Mouse (Mus musculus): ENCODE data around the gene 2210016F16Rik. TPM values are rescaled to one million over a fixed set of nuclear protein-coding genes. Genes with fewer than 3 reads are reported as not detected.
A peak's percentile ranks its signal among the peaks of the same experiment; 100 is the strongest.
"Not testable (repeated sequence)": the region's sequence is repeated elsewhere in the genome, so short reads cannot be mapped to it uniquely, and the experiment has no call there.

2210016F16Rik gene
- polyA plus RNA-seq, 1 experiment from 2014 or later, result 30.6 TPM

- Histone ChIP-seq H3K27me3 (replicated peaks; ENCODE audit: insufficient read depth, low read length) (no peaks in the 10 kb centered on the region), H3K4me1 (ENCODE audit: insufficient read depth, low read depth, low read length) (no peaks in the 10 kb centered on the region), H3K4me2 (replicated peaks; ENCODE audit: low read depth, low read length) (peak overlapping the region; percentile 70), H3K27ac (ENCODE audit: low read length) (peak overlapping the region; percentile 99), H3K9me3 (ENCODE audit: low read length) (no peaks in the 10 kb centered on the region), H3K9ac (replicated peaks; ENCODE audit: low read depth) (peak overlapping the region; percentile 99), H3K4me3 (ENCODE audit: low read depth, low read length) (peak overlapping the region; percentile 100), H3K36me3 (ENCODE audit: insufficient read depth, low read length) (peaks cover 11% of the 10 kb centered on the region)
- ATAC-seq (peak; percentile 39), DNase-seq (ENCODE audit: low spot score) (peak; percentile 85)
- WGBS, result under 1% methylated on average over 69 of the region's 100 CpGs
- TF ChIP-seq CTCF (IDR thresholded peaks at IDR 0.05), result peak; percentile 46
- no peak for TF ChIP-seq EP300 (IDR thresholded peaks at IDR 0.05)
Observed at GRCm38 (mm10) chr13:58401135-58402002, 16.3 kb upstream of the 2210016F16Rik start.

DNA sequence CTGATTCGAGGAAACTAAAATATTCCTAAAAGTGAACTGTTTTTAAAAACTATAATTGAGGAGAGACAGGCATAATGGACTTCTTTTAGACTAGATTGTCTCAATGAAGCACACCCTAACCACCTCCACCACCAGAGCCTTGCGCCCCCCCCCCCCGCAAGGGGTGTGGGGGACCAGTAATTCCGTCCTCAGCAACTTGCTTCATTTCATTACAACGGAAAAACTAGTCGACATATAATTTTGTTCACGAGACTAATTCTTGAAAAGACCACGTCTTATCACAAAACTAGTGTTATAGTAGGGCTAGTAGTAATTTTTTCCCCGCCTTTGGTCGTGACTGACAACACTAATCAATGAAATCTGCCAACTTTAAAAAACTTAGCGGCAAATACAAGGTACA is 15.6 kb upstream of the 2210016F16Rik start:
- Histone ChIP-seq H3K27ac (ENCODE audit: low read length) (0 out of 2 replicates have a peak overlapping the region, but pooled peaks have one; percentile 99), H3K4me3 (ENCODE audit: low read depth, low read length) (peak overlapping the region; percentile 100), H3K27me3 (replicated peaks; ENCODE audit: insufficient read depth, low read length) (no peaks in the 10 kb centered on the region), H3K4me1 (ENCODE audit: insufficient read depth, low read depth, low read length) (no peaks in the 10 kb centered on the region), H3K9ac (replicated peaks; ENCODE audit: low read depth) (peak overlapping the region; percentile 99), H3K36me3 (ENCODE audit: insufficient read depth, low read length) (peaks cover 17% of the 10 kb centered on the region), H3K9me3 (ENCODE audit: low read length) (no peaks in the 10 kb centered on the region), H3K4me2 (replicated peaks; ENCODE audit: low read depth, low read length) (peak overlapping the region; percentile 70)
- WGBS, result 0% methylated on average over 11 of the region's 11 CpGs
- DNase-seq (ENCODE audit: low spot score), result no peak
- no peak for TF ChIP-seq CTCF (IDR thresholded peaks at IDR 0.05)
- no peak for TF ChIP-seq EP300 (IDR thresholded peaks at IDR 0.05)
- no peak for ATAC-seq

- Histone ChIP-seq H3K4me2 (replicated peaks; ENCODE audit: low read depth, low read length) (no peak overlapping the region), H3K4me3 (ENCODE audit: low read depth, low read length) (no peak overlapping the region), H3K4me1 (ENCODE audit: insufficient read depth, low read depth, low read length) (no peaks in the 10 kb centered on the region), H3K27me3 (replicated peaks; ENCODE audit: insufficient read depth, low read length) (no peaks in the 10 kb centered on the region), H3K9ac (replicated peaks; ENCODE audit: low read depth) (no peak overlapping the region), H3K27ac (ENCODE audit: low read length) (no peak overlapping the region), H3K36me3 (ENCODE audit: insufficient read depth, low read length) (peaks cover 35% of the 10 kb centered on the region), H3K9me3 (ENCODE audit: low read length) (no peaks in the 10 kb centered on the region)
- no peak for ATAC-seq
- TF ChIP-seq CTCF (IDR thresholded peaks at IDR 0.05), result no peak
- DNase-seq (ENCODE audit: low spot score), result no peak
- 79% methylated on average over 13 of the region's 13 CpGs for WGBS
Observed at GRCm38 (mm10) chr13:58397651-58398050, 12.6 kb upstream of the 2210016F16Rik start.

GRCm38 (mm10) chr13:58394392-58394791 is 9.4 kb upstream of the 2210016F16Rik start:
- H3K36me3 ChIP-seq (ENCODE audit: insufficient read depth, low read length), result peaks cover 46% of the 10 kb centered on the region
- H3K27ac ChIP-seq (ENCODE audit: low read length); H3K9ac ChIP-seq (replicated peaks; ENCODE audit: low read depth); ATAC-seq; DNase-seq (ENCODE audit: low spot score); H3K4me3 ChIP-seq (ENCODE audit: low read depth, low read length); H3K27me3 ChIP-seq (replicated peaks; ENCODE audit: insufficient read depth, low read length); H3K4me2 ChIP-seq (replicated peaks; ENCODE audit: low read depth, low read length); H3K4me1 ChIP-seq (ENCODE audit: insufficient read depth, low read depth, low read length); H3K9me3 ChIP-seq (ENCODE audit: low read length): not testable (repeated sequence)
- WGBS, result 82% methylated on average over 11 of the region's 11 CpGs

- H3K4me3 ChIP-seq (ENCODE audit: low read depth, low read length), result no peak overlapping the region
- no peaks in the 10 kb centered on the region for H3K9me3 ChIP-seq (ENCODE audit: low read length)
- 74% methylated on average over 2 of the region's 2 CpGs for WGBS
- DNase-seq (ENCODE audit: low spot score) (no peak), ATAC-seq (no peak)
- no peak overlapping the region for H3K27ac ChIP-seq (ENCODE audit: low read length)
- no peak for TF ChIP-seq CTCF (IDR thresholded peaks at IDR 0.05)
- TF ChIP-seq EP300 (IDR thresholded peaks at IDR 0.05), result no peak
- H3K36me3 ChIP-seq (ENCODE audit: insufficient read depth, low read length), result 0 out of 2 replicates have a peak, but pooled peaks cover 22% of the 10 kb centered on the region
- no peak overlapping the region for H3K9ac ChIP-seq (replicated peaks; ENCODE audit: low read depth)
- H3K4me2 ChIP-seq (replicated peaks; ENCODE audit: low read depth, low read length), result no peak overlapping the region
- no peaks in the 10 kb centered on the region for H3K27me3 ChIP-seq (replicated peaks; ENCODE audit: insufficient read depth, low read length)
- no peaks in the 10 kb centered on the region for H3K4me1 ChIP-seq (ENCODE audit: insufficient read depth, low read depth, low read length)
Observed at GRCm38 (mm10) chr13:58389324-58389951, 4.4 kb upstream of the 2210016F16Rik start.

GRCm38 (mm10) chr13:58388379-58388778 is 3.4 kb upstream of the 2210016F16Rik start:
- Histone ChIP-seq H3K9ac (replicated peaks; ENCODE audit: low read depth) (no peak overlapping the region), H3K27me3 (replicated peaks; ENCODE audit: insufficient read depth, low read length) (no peaks in the 10 kb centered on the region), H3K27ac (ENCODE audit: low read length) (no peak overlapping the region), H3K36me3 (ENCODE audit: insufficient read depth, low read length) (0 out of 2 replicates have a peak, but pooled peaks cover 13% of the 10 kb centered on the region), H3K4me3 (ENCODE audit: low read depth, low read length) (no peak overlapping the region), H3K4me1 (ENCODE audit: insufficient read depth, low read depth, low read length) (0 out of 2 replicates have a peak, but pooled peaks cover 4% of the 10 kb centered on the region), H3K4me2 (replicated peaks; ENCODE audit: low read depth, low read length) (no peak overlapping the region), H3K9me3 (ENCODE audit: low read length) (no peaks in the 10 kb centered on the region)
- DNase-seq (ENCODE audit: low spot score), result no peak
- ATAC-seq, result no peak
- 50% methylated on average over 3 of the region's 3 CpGs for WGBS
- TF ChIP-seq EP300 (IDR thresholded peaks at IDR 0.05) (no peak), CTCF (IDR thresholded peaks at IDR 0.05) (no peak)

Measured in lung, postnatal 0 days (tissue).